Mouse (Mus musculus): ENCODE data around the gene Cyb5b. TPM values are rescaled to one million over a fixed set of nuclear protein-coding genes. Genes with fewer than 3 reads are reported as not detected.

Cyb5b gene
- total and polyA plus RNA-seq, 2 experiments from 2014 or later: 44.7 to 60.0 TPM

GRCm38 (mm10) chr8:107110629-107111330 is 39.7 kb upstream of the Cyb5b start:
- H3K27ac ChIP-seq (ENCODE audit: low read depth): no peak overlapping the region
- DNase-seq (ENCODE audit: low spot score): no peak
- no peaks in the 10 kb centered on the region for H3K27me3 ChIP-seq (ENCODE audit: control insufficient read depth, insufficient read depth, low read length)
- TF ChIP-seq CTCF (IDR thresholded peaks at IDR 0.05; ENCODE audit: low read depth) (no peak), EP300 (IDR thresholded peaks at IDR 0.05; ENCODE audit: low read depth) (no peak)
- ATAC-seq (ENCODE audit: insufficient read depth, low read depth): no peak
- H3K4me1 ChIP-seq (ENCODE audit: control insufficient read depth, insufficient read depth): no peaks in the 10 kb centered on the region
- H3K36me3 ChIP-seq (replicated peaks; ENCODE audit: control insufficient read depth, insufficient read depth, low read length): no peaks in the 10 kb centered on the region
- no peaks in the 10 kb centered on the region for H3K9me3 ChIP-seq (replicated peaks; ENCODE audit: control insufficient read depth, low read length)
- H3K4me2 ChIP-seq (ENCODE audit: low read depth, low read length): no peak overlapping the region
- H3K9ac ChIP-seq (replicated peaks; ENCODE audit: low read depth, low read length): no peak overlapping the region
- H3K4me3 ChIP-seq (ENCODE audit: low read depth, low read length): no peak overlapping the region
- WGBS: 64% methylated on average over 9 of the region's 9 CpGs

- Histone ChIP-seq H3K4me1 (ENCODE audit: control insufficient read depth, insufficient read depth) (no peaks in the 10 kb centered on the region), H3K4me3 (ENCODE audit: low read depth, low read length) (no peak overlapping the region), H3K9ac (replicated peaks; ENCODE audit: low read depth, low read length) (no peak overlapping the region), H3K9me3 (replicated peaks; ENCODE audit: control insufficient read depth, low read length) (no peaks in the 10 kb centered on the region), H3K27ac (ENCODE audit: low read depth) (no peak overlapping the region), H3K27me3 (ENCODE audit: control insufficient read depth, insufficient read depth, low read length) (no peaks in the 10 kb centered on the region), H3K4me2 (ENCODE audit: low read depth, low read length) (no peak overlapping the region), H3K36me3 (replicated peaks; ENCODE audit: control insufficient read depth, insufficient read depth, low read length) (no peaks in the 10 kb centered on the region)
- ATAC-seq (ENCODE audit: insufficient read depth, low read depth): no peak
- WGBS: 76% methylated on average over 10 of the region's 11 CpGs
- TF ChIP-seq CTCF (IDR thresholded peaks at IDR 0.05; ENCODE audit: low read depth) (no peak), EP300 (IDR thresholded peaks at IDR 0.05; ENCODE audit: low read depth) (no peak)
- no peak for DNase-seq (ENCODE audit: low spot score)
Measured at GRCm38 (mm10) chr8:107111340-107112105, 38.9 kb upstream of the Cyb5b start.

- Histone ChIP-seq H3K9ac (replicated peaks; ENCODE audit: low read depth, low read length) (no peak overlapping the region), H3K9me3 (replicated peaks; ENCODE audit: control insufficient read depth, low read length) (no peaks in the 10 kb centered on the region), H3K36me3 (replicated peaks; ENCODE audit: control insufficient read depth, insufficient read depth, low read length) (no peaks in the 10 kb centered on the region), H3K4me3 (ENCODE audit: low read depth, low read length) (no peak overlapping the region), H3K27ac (ENCODE audit: low read depth) (no peak overlapping the region), H3K4me2 (ENCODE audit: low read depth, low read length) (no peak overlapping the region), H3K27me3 (ENCODE audit: control insufficient read depth, insufficient read depth, low read length) (no peaks in the 10 kb centered on the region), H3K4me1 (ENCODE audit: control insufficient read depth, insufficient read depth) (peaks cover 3% of the 10 kb centered on the region; the same call in 1 of the 2 replicates)
- no peak for TF ChIP-seq CTCF (IDR thresholded peaks at IDR 0.05; ENCODE audit: low read depth)
- TF ChIP-seq EP300 (IDR thresholded peaks at IDR 0.05; ENCODE audit: low read depth): no peak
- 83% methylated on average over 4 of the region's 4 CpGs for WGBS
- DNase-seq (ENCODE audit: low spot score) (no peak), ATAC-seq (ENCODE audit: insufficient read depth, low read depth) (no peak)
Measured at GRCm38 (mm10) chr8:107113209-107113608, 37.2 kb upstream of the Cyb5b start.

GRCm38 (mm10) chr8:107114150-107115007 is 36.1 kb upstream of the Cyb5b start:
- TF ChIP-seq EP300 (IDR thresholded peaks at IDR 0.05; ENCODE audit: low read depth) (no peak), CTCF (IDR thresholded peaks at IDR 0.05; ENCODE audit: low read depth) (no peak)
- Histone ChIP-seq H3K27ac (ENCODE audit: low read depth) (peak overlapping the region; percentile 73), H3K4me3 (ENCODE audit: low read depth, low read length) (peak overlapping the region; percentile 3; the same call in 1 of the 2 replicates), H3K4me1 (ENCODE audit: control insufficient read depth, insufficient read depth) (peaks cover 14% of the 10 kb centered on the region), H3K36me3 (replicated peaks; ENCODE audit: control insufficient read depth, insufficient read depth, low read length) (no peaks in the 10 kb centered on the region), H3K9ac (replicated peaks; ENCODE audit: low read depth, low read length) (peak overlapping the region; percentile 47), H3K27me3 (ENCODE audit: control insufficient read depth, insufficient read depth, low read length) (no peaks in the 10 kb centered on the region), H3K9me3 (replicated peaks; ENCODE audit: control insufficient read depth, low read length) (no peaks in the 10 kb centered on the region), H3K4me2 (ENCODE audit: low read depth, low read length) (peak overlapping the region; percentile 37)
- DNase-seq (ENCODE audit: low spot score) (no peak), ATAC-seq (ENCODE audit: insufficient read depth, low read depth) (peak; percentile 22; the same call in 1 of the 2 replicates)
- 32% methylated on average over 19 of the region's 19 CpGs for WGBS

- peak overlapping the region; percentile 47 for H3K9ac ChIP-seq (replicated peaks; ENCODE audit: low read depth, low read length)
Measured at GRCm38 (mm10) chr8:107115008-107115320, 35.5 kb upstream of the Cyb5b start.

More at GRCm38 (mm10) chr8:107115008-107115320, 35.5 kb upstream of the Cyb5b start:
- WGBS: 46% methylated on average over 10 of the region's 10 CpGs
- Histone ChIP-seq H3K4me3 (ENCODE audit: low read depth, low read length) (no peak overlapping the region), H3K27me3 (ENCODE audit: control insufficient read depth, insufficient read depth, low read length) (no peaks in the 10 kb centered on the region), H3K4me2 (ENCODE audit: low read depth, low read length) (peak overlapping the region; percentile 37), H3K27ac (ENCODE audit: low read depth) (peak overlapping the region; percentile 73), H3K9me3 (replicated peaks; ENCODE audit: control insufficient read depth, low read length) (no peaks in the 10 kb centered on the region), H3K36me3 (replicated peaks; ENCODE audit: control insufficient read depth, insufficient read depth, low read length) (no peaks in the 10 kb centered on the region), H3K4me1 (ENCODE audit: control insufficient read depth, insufficient read depth) (peaks cover 17% of the 10 kb centered on the region)
- no peak for DNase-seq (ENCODE audit: low spot score)
- TF ChIP-seq CTCF (IDR thresholded peaks at IDR 0.05; ENCODE audit: low read depth) (no peak), EP300 (IDR thresholded peaks at IDR 0.05; ENCODE audit: low read depth) (no peak)
- ATAC-seq (ENCODE audit: insufficient read depth, low read depth): 0 out of 2 replicates have a peak, but pooled peaks have one; percentile 5

All from heart, postnatal 0 days (tissue).